Mouse (Mus musculus): ENCODE results near the gene Clstn1. TPM values are rescaled to one million over a fixed set of nuclear protein-coding genes. Genes with fewer than 3 reads are reported as not detected.

Gene Clstn1
- polyA plus RNA-seq, 1 experiment from 2014 or later, result 41.8 TPM

DNA sequence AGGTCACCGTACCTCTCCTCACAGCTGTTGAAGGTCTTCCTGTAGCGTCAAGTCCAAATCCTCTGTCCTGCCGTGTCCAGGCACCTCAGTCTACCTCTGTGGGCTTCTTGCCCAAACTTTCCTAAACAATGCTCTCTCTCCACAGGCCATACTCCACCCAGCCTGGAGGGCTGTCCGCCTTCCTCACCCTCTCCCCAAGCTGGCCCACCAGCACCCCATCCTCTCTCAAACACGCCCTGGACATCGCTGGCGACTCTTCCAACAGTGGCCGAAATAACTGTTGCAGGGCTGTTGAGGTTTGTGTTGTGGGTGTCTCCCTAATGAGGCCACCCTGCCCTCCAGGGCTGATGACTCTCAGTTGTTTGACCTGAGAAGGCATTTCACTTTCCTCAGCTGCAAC, 1.0 kb upstream of the Clstn1 start:
- no peak overlapping the region for H3K9ac ChIP-seq (ENCODE audit: low read length)
- H3K4me2 ChIP-seq, result 0 out of 2 replicates have a peak overlapping the region, but pooled peaks have one; percentile 89
- H3K27ac ChIP-seq (ENCODE audit: low read depth, low read length), result no peak overlapping the region
- no peak for ATAC-seq (ENCODE audit: low FRiP score)
- no peak overlapping the region for H3K4me3 ChIP-seq (ENCODE audit: low read depth, low read length)
- peaks cover 15% of the 10 kb centered on the region for H3K4me1 ChIP-seq (ENCODE audit: control insufficient read depth, insufficient read depth, low read length)
- no peak for DNase-seq (ENCODE audit: low spot score, missing footprints)
- H3K36me3 ChIP-seq (ENCODE audit: control insufficient read depth, insufficient read depth, low read length), result no peaks in the 10 kb centered on the region
- H3K27me3 ChIP-seq (ENCODE audit: control insufficient read depth, insufficient read depth, low read length), result peaks cover 20% of the 10 kb centered on the region
- no peaks in the 10 kb centered on the region for H3K9me3 ChIP-seq (ENCODE audit: control insufficient read depth, low read length)
- 82% methylated on average over 8 of the region's 8 CpGs for WGBS

DNA sequence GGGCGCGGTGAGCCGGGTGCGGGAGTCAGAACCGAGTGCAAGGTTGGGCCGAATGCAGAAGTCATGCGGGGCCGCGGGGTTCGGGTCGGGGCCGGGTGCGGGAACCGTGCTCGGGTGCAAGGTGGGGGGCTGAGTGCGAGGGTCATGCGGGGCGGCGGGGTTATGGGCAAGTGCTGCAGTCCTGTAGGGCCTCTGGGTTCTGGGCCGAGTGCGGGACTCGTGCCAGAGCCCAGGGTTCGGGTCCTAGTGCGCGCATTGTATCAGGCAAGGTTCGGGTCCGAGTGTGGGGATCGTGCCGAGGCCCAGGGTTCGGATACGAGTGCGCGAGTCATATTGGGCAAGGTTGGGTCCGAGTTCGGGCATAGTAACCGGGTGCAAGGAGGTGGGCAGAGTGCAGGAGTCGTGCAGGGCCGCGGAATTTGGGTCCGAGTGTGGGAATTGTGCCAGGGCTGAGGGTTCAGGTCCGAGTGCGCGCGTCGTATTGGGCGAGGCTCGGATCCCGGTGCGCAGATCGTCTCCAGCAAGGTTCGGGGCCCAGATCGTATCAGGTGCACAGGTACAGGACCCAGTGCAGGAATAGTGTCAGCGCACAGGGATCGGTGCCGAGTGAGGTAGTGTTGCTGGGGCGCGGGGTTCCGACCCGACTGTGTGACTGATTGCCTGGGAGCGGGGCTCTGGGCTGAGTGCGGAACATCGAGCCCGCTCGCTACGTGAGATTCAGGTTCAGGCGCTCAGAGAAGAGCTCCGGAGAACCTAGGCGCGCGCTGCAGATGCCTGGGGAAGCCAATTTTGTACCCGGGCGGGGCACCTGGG, 721 bp downstream of the Clstn1 start:
- H3K36me3 ChIP-seq (ENCODE audit: control insufficient read depth, insufficient read depth, low read length), result no peaks in the 10 kb centered on the region
- H3K9ac ChIP-seq (ENCODE audit: low read length), result peak overlapping the region; percentile 95
- peak overlapping the region; percentile 91 for H3K4me3 ChIP-seq (ENCODE audit: low read depth, low read length)
- H3K4me1 ChIP-seq (ENCODE audit: control insufficient read depth, insufficient read depth, low read length), result peaks cover 15% of the 10 kb centered on the region
- peak overlapping the region; percentile 48; the same call in 1 of the 2 replicates for H3K27ac ChIP-seq (ENCODE audit: low read depth, low read length)
- no peaks in the 10 kb centered on the region; the same call in 1 of the 2 replicates for H3K9me3 ChIP-seq (ENCODE audit: control insufficient read depth, low read length)
- ATAC-seq (ENCODE audit: low FRiP score) (peak; percentile 70), DNase-seq (ENCODE audit: low spot score, missing footprints) (peak; percentile 95)
- H3K4me2 ChIP-seq, result peak overlapping the region; percentile 89
- H3K27me3 ChIP-seq (ENCODE audit: control insufficient read depth, insufficient read depth, low read length), result peaks cover 20% of the 10 kb centered on the region
- under 1% methylated on average over 68 of the region's 72 CpGs for WGBS

DNA sequence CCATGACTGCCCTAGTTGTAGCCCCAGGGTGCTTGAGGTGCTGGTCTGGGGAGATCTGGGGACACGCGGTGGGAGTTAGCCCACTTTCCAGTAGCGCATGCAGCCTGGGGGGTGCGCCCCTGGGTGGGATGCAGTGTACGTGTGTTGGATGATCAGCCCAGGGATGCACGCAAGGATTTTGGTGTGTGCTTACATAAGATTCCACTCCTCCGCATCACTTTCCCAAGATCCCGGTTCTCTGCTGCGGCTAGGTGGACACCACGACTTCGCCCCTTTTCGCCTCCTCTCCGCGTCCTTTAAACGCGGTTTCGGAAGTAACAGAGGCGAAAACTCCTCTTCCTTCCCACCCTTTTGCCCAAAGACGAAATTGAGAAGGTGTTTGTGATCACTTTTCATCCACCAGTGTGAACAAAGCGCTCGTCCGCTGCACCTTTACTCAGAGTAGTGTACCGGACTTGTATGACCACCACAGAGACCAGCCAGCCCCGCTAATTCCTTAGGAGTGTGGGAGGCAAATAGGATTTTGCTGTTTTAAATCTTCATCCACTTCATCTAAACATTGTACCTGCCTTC, 1.4 kb downstream of the Clstn1 start:
- H3K4me3 ChIP-seq (ENCODE audit: low read depth, low read length), result peak overlapping the region; percentile 91
- H3K4me2 ChIP-seq, result peak overlapping the region; percentile 89
- WGBS, result 4% methylated on average over 24 of the region's 24 CpGs
- ATAC-seq (ENCODE audit: low FRiP score) (no peak), DNase-seq (ENCODE audit: low spot score, missing footprints) (peak; percentile 94)
- H3K27me3 ChIP-seq (ENCODE audit: control insufficient read depth, insufficient read depth, low read length), result peaks cover 20% of the 10 kb centered on the region
- H3K4me1 ChIP-seq (ENCODE audit: control insufficient read depth, insufficient read depth, low read length), result peaks cover 15% of the 10 kb centered on the region
- H3K36me3 ChIP-seq (ENCODE audit: control insufficient read depth, insufficient read depth, low read length), result no peaks in the 10 kb centered on the region
- H3K9ac ChIP-seq (ENCODE audit: low read length), result peak overlapping the region; percentile 95
- no peaks in the 10 kb centered on the region; the same call in 1 of the 2 replicates for H3K9me3 ChIP-seq (ENCODE audit: control insufficient read depth, low read length)
- no peak overlapping the region for H3K27ac ChIP-seq (ENCODE audit: low read depth, low read length)

DNA sequence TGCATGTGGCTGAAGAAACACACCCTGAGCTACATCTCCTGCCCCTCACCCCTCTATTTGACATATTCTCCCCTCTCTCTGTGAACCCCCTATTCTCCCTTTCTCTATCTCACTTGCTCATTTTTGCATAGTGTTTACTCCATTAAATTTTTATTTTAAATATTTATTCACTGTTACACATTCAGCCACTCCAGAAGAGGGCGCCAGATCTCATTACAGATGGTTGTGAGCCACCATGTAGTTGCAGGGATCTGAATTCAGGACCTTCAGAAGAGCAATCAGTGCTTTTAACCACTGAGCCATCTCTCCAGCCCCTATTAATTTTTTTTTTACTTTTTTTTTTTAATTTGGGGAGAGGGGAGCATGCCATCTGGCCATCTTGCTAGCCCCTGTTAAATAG, 3.9 kb downstream of the Clstn1 start:
- Histone ChIP-seq H3K4me1 (ENCODE audit: control insufficient read depth, insufficient read depth, low read length) (peaks cover 17% of the 10 kb centered on the region), H3K4me2 (no peak overlapping the region)
- 97% methylated on average over 1 of the region's 1 CpGs for WGBS

DNA sequence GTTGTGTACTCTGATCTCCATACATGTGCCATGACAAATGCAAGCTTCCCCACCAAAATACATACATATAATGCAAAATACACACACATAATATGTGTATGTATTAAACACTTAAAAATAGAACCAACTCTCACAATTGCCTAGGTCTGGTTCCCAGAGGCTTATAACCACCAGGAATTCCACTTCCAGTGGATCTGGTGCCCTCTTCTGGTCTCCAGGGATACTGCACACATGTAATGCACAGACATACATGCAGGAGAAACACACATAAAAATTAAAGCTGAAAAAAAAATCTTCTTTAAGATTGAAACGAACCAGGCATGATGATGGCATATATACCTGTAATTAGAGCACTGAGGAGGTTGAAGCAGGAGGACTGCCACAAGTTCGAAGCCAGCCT, 5.2 kb downstream of the Clstn1 start:
- no peak overlapping the region for H3K9ac ChIP-seq (ENCODE audit: low read length)
- WGBS, result 94% methylated on average over 2 of the region's 2 CpGs
- H3K27me3 ChIP-seq (ENCODE audit: control insufficient read depth, insufficient read depth, low read length), result peaks cover 7% of the 10 kb centered on the region
- no peaks in the 10 kb centered on the region for H3K36me3 ChIP-seq (ENCODE audit: control insufficient read depth, insufficient read depth, low read length)
- DNase-seq (ENCODE audit: low spot score, missing footprints), result no peak
- ATAC-seq (ENCODE audit: low FRiP score), result no peak
- no peak overlapping the region for H3K4me2 ChIP-seq
- peaks cover 17% of the 10 kb centered on the region for H3K4me1 ChIP-seq (ENCODE audit: control insufficient read depth, insufficient read depth, low read length)
- no peaks in the 10 kb centered on the region; the same call in 1 of the 2 replicates for H3K9me3 ChIP-seq (ENCODE audit: control insufficient read depth, low read length)
- no peak overlapping the region for H3K4me3 ChIP-seq (ENCODE audit: low read depth, low read length)
- no peak overlapping the region for H3K27ac ChIP-seq (ENCODE audit: low read depth, low read length)

More for the DNA sequence above, 3.9 kb downstream of the Clstn1 start:
- Histone ChIP-seq H3K27ac (ENCODE audit: low read depth, low read length) (no peak overlapping the region), H3K9me3 (ENCODE audit: control insufficient read depth, low read length) (no peaks in the 10 kb centered on the region; the same call in 1 of the 2 replicates), H3K36me3 (ENCODE audit: control insufficient read depth, insufficient read depth, low read length) (no peaks in the 10 kb centered on the region), H3K27me3 (ENCODE audit: control insufficient read depth, insufficient read depth, low read length) (peaks cover 11% of the 10 kb centered on the region), H3K9ac (ENCODE audit: low read length) (no peak overlapping the region), H3K4me3 (ENCODE audit: low read depth, low read length) (no peak overlapping the region)
- ATAC-seq (ENCODE audit: low FRiP score) (no peak), DNase-seq (ENCODE audit: low spot score, missing footprints) (no peak)

DNA sequence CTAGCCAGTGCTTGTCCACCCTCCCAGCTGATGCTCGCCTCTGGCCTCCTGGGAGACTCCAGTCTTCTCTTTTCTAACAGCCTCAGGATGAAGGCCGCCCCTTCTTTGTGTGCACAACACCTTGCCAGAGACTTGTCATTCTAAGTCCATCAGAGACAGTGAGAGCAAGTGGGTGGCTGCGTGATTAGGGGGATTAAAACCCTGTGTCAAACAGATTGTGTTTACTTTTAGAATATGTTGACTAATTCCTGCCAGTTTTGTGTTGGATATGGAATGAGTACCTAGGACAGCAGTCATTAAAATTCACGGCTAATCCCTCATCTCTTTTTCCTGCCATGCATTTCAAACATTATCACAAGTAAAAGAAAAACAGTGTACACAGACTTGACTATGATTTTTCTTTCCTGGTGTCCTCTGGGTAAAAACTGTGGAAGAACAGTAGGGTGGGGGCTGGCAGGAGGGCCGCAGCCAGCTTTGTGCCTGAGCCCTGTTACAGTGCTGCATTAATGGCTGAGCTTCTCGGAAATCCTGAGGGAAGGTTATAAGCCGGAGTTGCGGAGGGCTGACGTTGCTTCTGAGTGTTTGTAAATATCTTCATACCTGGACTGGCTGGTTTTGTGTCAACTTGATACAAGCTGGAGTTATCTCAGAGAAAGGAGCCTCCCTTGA, 8.8 kb downstream of the Clstn1 start:
- ATAC-seq (ENCODE audit: low FRiP score) (peak; percentile 71), DNase-seq (ENCODE audit: low spot score, missing footprints) (no peak)
- H3K4me3 ChIP-seq (ENCODE audit: low read depth, low read length), result no peak overlapping the region
- 0 out of 2 replicates have a peak, but pooled peaks cover 2% of the 10 kb centered on the region for H3K4me1 ChIP-seq (ENCODE audit: control insufficient read depth, insufficient read depth, low read length)
- no peak overlapping the region for H3K9ac ChIP-seq (ENCODE audit: low read length)
- H3K27ac ChIP-seq (ENCODE audit: low read depth, low read length), result no peak overlapping the region; the same call in 1 of the 2 replicates
- H3K4me2 ChIP-seq, result no peak overlapping the region
- H3K9me3 ChIP-seq (ENCODE audit: control insufficient read depth, low read length), result no peaks in the 10 kb centered on the region; the same call in 1 of the 2 replicates
- WGBS, result 76% methylated on average over 9 of the region's 9 CpGs
- no peaks in the 10 kb centered on the region for H3K27me3 ChIP-seq (ENCODE audit: control insufficient read depth, insufficient read depth, low read length)
- H3K36me3 ChIP-seq (ENCODE audit: control insufficient read depth, insufficient read depth, low read length), result no peaks in the 10 kb centered on the region

DNA sequence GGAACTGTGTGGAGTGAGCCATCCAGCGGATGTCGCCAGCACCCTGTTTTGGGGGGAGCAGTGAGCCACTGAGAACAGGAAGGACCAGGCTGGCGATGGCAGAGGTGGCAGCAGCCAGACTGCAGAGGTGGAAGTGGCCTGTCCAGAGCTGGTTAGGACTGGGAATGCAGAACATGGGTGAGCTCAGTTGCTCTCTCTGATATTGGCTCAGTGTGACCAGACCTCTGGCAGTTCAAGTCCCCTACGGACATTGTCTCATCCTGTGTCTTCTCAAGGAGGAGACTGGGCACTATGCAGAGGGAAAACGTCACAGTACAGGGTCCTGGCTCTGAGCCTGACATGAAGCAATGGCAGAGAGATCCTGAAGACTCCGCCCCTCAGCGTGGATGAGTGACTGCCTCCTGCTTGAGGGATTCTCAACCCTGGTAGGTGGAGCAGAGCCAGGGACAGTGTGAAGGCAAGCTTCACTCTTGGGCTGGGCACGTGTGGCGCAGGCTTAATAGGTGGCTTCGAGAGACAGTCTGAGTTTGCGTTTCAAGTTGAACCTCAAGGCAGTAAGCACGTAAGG, 11.5 kb downstream of the Clstn1 start:
- no peak overlapping the region for H3K27ac ChIP-seq (ENCODE audit: low read depth, low read length)
- no peak overlapping the region for H3K4me2 ChIP-seq
- 79% methylated on average over 12 of the region's 12 CpGs for WGBS
- H3K9ac ChIP-seq (ENCODE audit: low read length), result no peak overlapping the region
- H3K4me1 ChIP-seq (ENCODE audit: control insufficient read depth, insufficient read depth, low read length), result peaks cover 7% of the 10 kb centered on the region; the same call in 1 of the 2 replicates
- no peaks in the 10 kb centered on the region for H3K27me3 ChIP-seq (ENCODE audit: control insufficient read depth, insufficient read depth, low read length)
- ATAC-seq (ENCODE audit: low FRiP score), result no peak
- H3K4me3 ChIP-seq (ENCODE audit: low read depth, low read length), result no peak overlapping the region
- no peaks in the 10 kb centered on the region for H3K36me3 ChIP-seq (ENCODE audit: control insufficient read depth, insufficient read depth, low read length)
- DNase-seq (ENCODE audit: low spot score, missing footprints), result peak; percentile 51
- H3K9me3 ChIP-seq (ENCODE audit: control insufficient read depth, low read length), result no peaks in the 10 kb centered on the region

DNA sequence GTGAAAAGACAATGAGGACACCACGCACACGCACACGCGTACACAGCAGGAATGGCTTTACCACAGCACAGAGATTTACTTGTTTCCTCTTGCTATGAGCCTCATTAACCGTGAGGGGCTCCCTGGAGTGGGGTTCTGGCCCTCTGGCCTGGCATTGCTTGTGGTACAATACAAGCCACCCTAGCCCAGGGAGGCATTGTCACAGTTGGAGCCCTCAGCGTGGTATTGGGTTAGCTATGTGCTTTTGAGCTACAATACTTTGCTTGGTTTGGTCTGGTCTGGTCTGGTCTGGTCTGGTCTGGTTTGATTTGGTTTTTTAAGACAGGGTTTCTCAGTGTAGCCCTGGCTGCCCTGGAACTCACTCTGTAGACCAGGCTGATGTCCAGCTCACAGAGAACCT, 13.3 kb downstream of the Clstn1 start:
- Histone ChIP-seq H3K9ac (ENCODE audit: low read length) (no peak overlapping the region), H3K36me3 (ENCODE audit: control insufficient read depth, insufficient read depth, low read length) (no peaks in the 10 kb centered on the region), H3K9me3 (ENCODE audit: control insufficient read depth, low read length) (no peaks in the 10 kb centered on the region; the same call in 1 of the 2 replicates), H3K4me2 (no peak overlapping the region), H3K27me3 (ENCODE audit: control insufficient read depth, insufficient read depth, low read length) (no peaks in the 10 kb centered on the region), H3K4me3 (ENCODE audit: low read depth, low read length) (no peak overlapping the region), H3K4me1 (ENCODE audit: control insufficient read depth, insufficient read depth, low read length) (peaks cover 7% of the 10 kb centered on the region; the same call in 1 of the 2 replicates), H3K27ac (ENCODE audit: low read depth, low read length) (no peak overlapping the region)
- DNase-seq (ENCODE audit: low spot score, missing footprints) (peak; percentile 57), ATAC-seq (ENCODE audit: low FRiP score) (no peak)
- WGBS, result 91% methylated on average over 6 of the region's 6 CpGs

Data from midbrain, embryonic 11.5 days (tissue).